Comparison of ENCODE assay signal across 8 mouse cellular contexts in genomic region chr10:58652418-58653394, GRCm38 (mm10). TPM values are rescaled to one million over a fixed set of nuclear protein-coding genes. Genes with fewer than 3 reads are reported as not detected.
A peak's percentile ranks its signal among the peaks of the same experiment; 100 is the strongest.
DNase-seq lines count a peak whose midpoint lies in the region; ATAC-seq lines count a peak whose summit lies in the region.

No protein-coding gene starts in this region.

- H3K9me3 ChIP-seq in heart, embryonic 12.5 days (replicated peaks): no peaks in the 10 kb centered on the region
- peaks cover 4% of the 10 kb centered on the region for H3K9me3 ChIP-seq in forebrain, embryonic 10.5 days
- H3K9me3 ChIP-seq in neural tube, embryonic 13.5 days: no peaks in the 10 kb centered on the region

- intact Hi-C loops in heart, postnatal 36 days (cut with DNase I): no loop called here

- H3K4me1 ChIP-seq in heart, embryonic 12.5 days (replicated peaks): peaks cover 23% of the 10 kb centered on the region
- H3K4me1 ChIP-seq in forebrain, embryonic 10.5 days: peaks cover 32% of the 10 kb centered on the region
- H3K4me1 ChIP-seq in neural tube, embryonic 13.5 days (replicated peaks): peaks cover 27% of the 10 kb centered on the region

- H3K36me3 ChIP-seq in heart, embryonic 12.5 days: no peaks in the 10 kb centered on the region
- no peaks in the 10 kb centered on the region for H3K36me3 ChIP-seq in forebrain, embryonic 10.5 days (replicated peaks)
- no peaks in the 10 kb centered on the region for H3K36me3 ChIP-seq in neural tube, embryonic 13.5 days

- no peak for DNase-seq in heart, postnatal 36 days
- peak; percentile 40 for DNase-seq in forebrain, embryonic 10.5 days (ENCODE audit: extremely low spot score, low spot score)
- peak; percentile 52 for DNase-seq in kidney, adult 9 months
- no peak for DNase-seq in natural killer cell, adult 2 months (ENCODE audit: low spot score in 2 of 2)
- DNase-seq in gastrocnemius, postnatal 4 days (ENCODE audit: low spot score in 2 of 2): no peak
- DNase-seq in layer of hippocampus, postnatal 36 days: no peak

- no peak overlapping the region for H3K27ac ChIP-seq in heart, embryonic 12.5 days (ENCODE audit: poor library complexity, severe bottlenecking)
- peak overlapping the region; percentile 80 for H3K27ac ChIP-seq in forebrain, embryonic 10.5 days
- no peak overlapping the region for H3K27ac ChIP-seq in neural tube, embryonic 13.5 days (replicated peaks)

- peak overlapping the region; percentile 61; the same call in 1 of the 2 replicates for H3K4me2 ChIP-seq in heart, embryonic 12.5 days
- H3K4me2 ChIP-seq in neural tube, embryonic 13.5 days: peak overlapping the region; percentile 43

- H3K4me3 ChIP-seq in heart, embryonic 12.5 days: no peak overlapping the region
- peak overlapping the region; percentile 37 for H3K4me3 ChIP-seq in forebrain, embryonic 10.5 days
- H3K4me3 ChIP-seq in neural tube, embryonic 13.5 days: no peak overlapping the region

- 19% methylated on average over 10 of the region's 10 CpGs for WGBS in heart, embryonic 12.5 days
- WGBS in forebrain, embryonic 10.5 days: 32% methylated on average over 10 of the region's 10 CpGs
- 30% methylated on average over 10 of the region's 10 CpGs for WGBS in neural tube, embryonic 13.5 days

- ATAC-seq in heart, embryonic 12.5 days (ENCODE audit: insufficient number of reproducible peaks, low FRiP score): peak; percentile 51; the same call in 1 of the 2 replicates
- ATAC-seq in neural tube, embryonic 13.5 days (ENCODE audit: low read depth): peak; percentile 38; the same call in 1 of the 2 replicates

- H3K27me3 ChIP-seq in heart, embryonic 12.5 days (replicated peaks): no peaks in the 10 kb centered on the region; the same call in 1 of the 2 replicates
- peaks cover 93% of the 10 kb centered on the region for H3K27me3 ChIP-seq in forebrain, embryonic 10.5 days (ENCODE audit: poor library complexity, severe bottlenecking)
- peaks cover 7% of the 10 kb centered on the region; the same call in 1 of the 2 replicates for H3K27me3 ChIP-seq in neural tube, embryonic 13.5 days

- no peak overlapping the region for H3K9ac ChIP-seq in heart, embryonic 12.5 days
- H3K9ac ChIP-seq in neural tube, embryonic 13.5 days: no peak overlapping the region

RNA-seq across cellular contexts. Expression of gene Edar, which starts 22.7 kb away (rescaled TPM):
- polyA plus RNA-seq in heart, embryonic 12.5 days (2016; fragmentation: Nextera tagmentation; extraction: Ambion mirVana): not detected in 2 replicates
- total RNA-seq in heart, postnatal 36 days (2021): under 1 TPM; 0.41 to 0.42 TPM
- polyA plus RNA-seq in forebrain, embryonic 10.5 days (2016; fragmentation: Nextera tagmentation; extraction: Ambion mirVana): 0.53 and 0.62 TPM in 2 replicates
- polyA plus RNA-seq in neural tube, embryonic 13.5 days (2015; fragmentation: Nextera tagmentation; extraction: Ambion mirVana): 0.06 TPM in 1 of 2 replicates, not detected in the other
- under 1 TPM; 0.37 to 0.52 TPM for total RNA-seq in gastrocnemius, postnatal 4 days (2021)
- total RNA-seq in layer of hippocampus, postnatal 36 days (2021): under 1 TPM; 0.20 to 0.30 TPM

Comparison
In these comparisons a context has a peak if more than half of its experiments do, and no peak if none do; other contexts are left out.
1. DNase-seq: peak in forebrain, embryonic 10.5 days (single experiment) and kidney, adult 9 months (single experiment); none in heart, postnatal 36 days (0 of 2), natural killer cell, adult 2 months (0 of 2), gastrocnemius, postnatal 4 days (0 of 2) and layer of hippocampus, postnatal 36 days (0 of 2).